Mouse (Mus musculus) adrenal gland, adult (tissue): ENCODE data around the gene Anapc16.

Experiments
- DNase-seq, 2 experiments: peaks; one replicate each; pipeline ENCODE4 v3.0.0; 2022 to 2023; ENCODE audit warnings: low spot score in 1 of 2; ENCODE audit not compliant: inconsistent age in 2 of 2

Anapc16 gene

DNA sequence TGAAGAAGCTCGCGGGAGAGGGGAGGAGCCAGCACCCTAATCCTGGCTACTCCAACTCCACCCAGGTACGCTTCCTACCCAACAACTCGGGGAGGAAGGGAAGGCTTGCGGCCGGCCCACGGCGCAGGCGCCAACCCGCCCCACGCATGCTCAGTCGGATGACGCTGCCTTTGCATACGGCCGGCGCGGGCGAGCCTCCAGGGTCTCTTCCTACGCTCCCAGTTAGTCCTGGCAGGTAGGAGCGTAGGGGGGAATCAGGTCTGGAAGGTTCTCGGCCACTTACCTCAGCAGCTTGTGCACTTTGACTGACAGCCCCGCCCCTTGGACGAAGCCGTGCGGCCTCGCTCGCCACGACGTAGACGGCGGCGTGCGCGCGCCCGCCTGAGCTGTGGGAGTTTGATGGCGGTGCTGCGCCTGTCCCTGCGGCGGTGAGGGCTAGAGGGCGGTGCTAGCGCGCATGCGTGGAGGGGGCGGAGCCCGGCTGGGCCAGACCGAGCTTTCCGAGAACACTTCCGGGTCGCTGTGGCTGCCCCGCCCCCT lies at the start of gene Anapc16, which contains the start of gene Ascc1:
Gene Anapc16 (minus strand): TSS at position 463 of the 540 bp plus-strand sequence.
Gene Ascc1 (plus strand): TSS at position 133 of the 540 bp plus-strand sequence.
- peak; percentile 98 to 99 for DNase-seq

DNA sequence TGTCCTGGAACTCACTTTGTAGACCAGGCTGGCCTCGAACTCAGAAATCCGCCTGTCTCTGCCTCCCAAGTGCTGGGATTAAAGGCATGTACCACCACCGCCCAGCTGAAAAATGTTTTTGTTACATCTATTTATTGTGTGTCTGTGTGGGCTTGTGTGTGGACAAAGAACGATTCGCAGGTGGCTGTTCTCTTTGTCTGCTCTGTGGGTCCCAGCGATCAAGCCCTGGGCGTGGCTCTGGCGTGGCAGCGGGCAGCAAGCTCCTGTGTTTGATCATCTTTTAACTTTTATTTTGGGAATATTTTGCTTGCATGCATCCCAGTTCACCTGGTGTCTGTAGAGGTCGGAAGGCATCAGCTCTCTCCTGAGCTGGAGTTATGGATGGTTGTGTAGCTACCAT lies 47.6 kb upstream of the Anapc16 start:
- DNase-seq: no peak

DNA sequence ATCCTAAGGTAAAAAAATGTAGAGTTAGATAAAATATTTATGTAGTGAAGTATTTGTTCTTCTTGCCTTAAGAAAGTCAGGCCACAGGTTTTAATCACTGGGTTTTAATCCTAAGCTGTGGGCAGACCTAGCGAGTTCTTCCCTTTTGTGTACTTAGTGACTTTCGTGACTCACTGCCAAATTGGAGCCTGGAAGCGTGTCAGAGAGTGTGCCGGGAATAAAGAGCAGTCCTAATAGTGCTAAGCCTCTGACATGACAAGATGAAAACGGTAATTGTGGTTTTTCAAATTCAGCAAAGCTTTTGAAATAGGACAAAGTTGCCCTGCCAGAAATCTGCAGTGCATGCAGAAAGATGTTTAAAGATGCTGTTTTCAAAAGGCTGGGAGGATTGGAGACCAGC lies 43.8 kb upstream of the Anapc16 start:
- no peak for DNase-seq

DNA sequence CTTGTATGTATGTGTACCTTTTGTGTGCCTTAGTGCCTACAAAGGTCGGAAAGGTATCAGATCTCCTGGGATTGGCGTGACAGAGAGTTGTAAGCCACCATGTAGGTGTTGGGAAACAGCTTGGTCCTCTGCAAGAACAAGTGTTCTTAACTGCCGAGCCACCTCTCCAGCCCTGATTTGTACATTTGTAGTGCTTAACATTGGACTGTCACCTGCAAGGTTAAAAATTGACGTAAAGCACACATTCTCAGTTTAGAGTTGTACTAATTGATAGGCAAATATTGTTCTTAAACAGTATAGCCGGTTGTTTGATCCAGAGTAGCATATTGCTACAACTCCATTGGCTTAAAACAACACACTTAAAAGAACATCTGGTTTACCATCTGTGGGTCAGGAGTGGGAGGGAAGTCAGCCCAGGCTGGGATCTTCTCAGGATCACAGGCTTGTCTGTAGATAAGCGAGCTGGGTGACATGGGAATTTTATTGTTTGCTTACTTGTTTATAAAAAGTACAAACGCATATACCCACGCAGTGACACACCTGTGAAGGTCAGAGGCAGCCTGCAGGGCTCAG lies 39.5 kb upstream of the Anapc16 start:
- DNase-seq: no peak

DNA sequence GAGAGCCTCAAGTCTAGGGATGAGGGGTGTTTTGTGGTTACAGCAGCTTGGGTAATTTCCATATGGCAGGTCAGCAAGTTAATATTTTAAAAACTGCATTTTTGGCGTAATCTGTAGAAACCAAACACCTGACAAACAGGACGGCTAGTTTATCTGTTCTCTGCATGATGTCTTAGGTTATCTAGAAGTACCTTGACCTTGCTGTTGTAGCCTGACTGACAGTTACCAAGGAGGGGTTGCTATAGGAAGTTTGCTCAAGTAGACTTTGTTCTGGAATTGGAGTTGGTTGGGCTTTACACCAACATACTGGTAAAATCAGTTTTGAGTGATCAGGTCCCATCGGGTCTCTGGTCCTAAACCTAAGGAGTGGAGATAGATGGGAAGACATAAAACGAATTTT lies 32.8 kb upstream of the Anapc16 start:
- no peak for DNase-seq

DNA sequence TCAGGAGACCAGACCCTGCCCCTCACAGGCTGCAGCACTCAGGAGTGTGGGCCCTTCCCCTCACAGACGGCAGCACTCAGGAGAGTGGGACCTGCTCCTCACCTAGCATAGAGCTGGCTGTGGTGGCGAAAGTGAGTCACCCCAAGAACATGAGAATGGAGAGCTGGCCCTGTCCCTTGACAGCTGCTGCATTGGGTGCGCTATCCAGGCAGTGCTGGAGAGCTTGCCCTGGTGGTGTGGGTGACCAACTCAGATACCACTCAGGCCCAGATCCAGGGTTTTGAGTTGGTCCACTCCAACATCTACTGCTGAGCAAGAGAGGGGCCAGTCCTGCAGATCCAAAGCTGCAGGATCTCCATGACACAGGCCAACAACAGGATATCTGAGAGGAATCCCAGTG lies 31.7 kb upstream of the Anapc16 start:
- DNase-seq: peak; percentile 58 to 70

DNA sequence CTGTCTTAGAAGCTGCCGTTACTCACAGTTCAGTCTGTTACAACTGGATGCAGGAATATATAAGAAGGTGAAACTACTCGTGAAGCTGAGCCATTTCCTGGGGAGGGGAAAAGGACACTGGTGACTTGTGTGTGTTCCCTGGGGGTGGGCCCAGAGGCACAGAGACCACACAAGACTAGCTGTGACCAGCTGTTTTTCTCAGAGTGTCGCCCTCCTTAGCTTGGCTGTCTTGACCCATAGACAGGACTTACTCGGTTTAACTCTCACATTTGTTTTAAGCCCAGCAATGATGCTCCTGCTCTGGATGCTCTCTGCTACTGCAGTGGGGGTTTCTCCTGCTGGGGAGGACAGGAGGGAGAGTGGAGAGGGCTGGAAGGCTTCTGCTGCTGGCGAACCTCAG lies 30.1 kb upstream of the Anapc16 start:
- DNase-seq: no peak

DNA sequence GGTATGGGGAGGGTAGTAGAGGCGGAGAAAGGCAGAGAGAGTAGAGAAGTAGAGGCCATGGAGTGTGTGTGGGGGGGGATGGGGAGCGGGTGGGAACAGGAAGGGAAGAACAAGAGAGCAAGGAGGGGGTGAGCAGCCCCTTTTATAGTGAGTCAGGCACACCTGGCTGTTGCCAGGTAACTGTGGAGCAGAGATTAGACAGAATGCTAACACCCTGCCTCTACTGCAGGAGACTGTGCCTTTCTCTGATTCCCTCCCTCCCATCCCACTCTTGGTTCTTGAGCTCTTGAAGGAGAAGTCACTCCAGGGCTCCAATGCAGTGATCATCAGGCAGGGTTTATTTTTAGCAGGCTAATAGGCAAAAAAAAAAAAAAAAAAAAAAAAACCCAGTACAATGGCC lies 29.7 kb upstream of the Anapc16 start:
- no peak for DNase-seq

DNA sequence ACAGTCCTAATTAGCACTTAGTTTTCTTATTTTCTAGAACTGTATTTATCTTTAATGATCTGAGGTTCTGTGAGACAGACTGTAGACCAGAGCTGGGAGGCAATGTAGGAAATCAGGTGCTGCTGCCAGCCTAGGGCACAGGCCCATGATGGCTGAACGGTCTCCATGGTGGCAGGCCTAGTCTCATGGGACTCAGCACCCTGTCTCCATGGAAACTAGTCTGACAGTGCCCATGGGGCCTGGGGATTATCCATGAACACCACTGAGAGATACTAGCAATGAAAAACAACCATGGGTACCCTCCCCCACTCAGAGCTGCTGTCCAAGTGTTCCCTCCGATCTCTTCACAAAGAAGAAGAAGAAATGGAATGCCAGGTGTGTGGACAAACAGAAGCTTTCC lies 29.1 kb upstream of the Anapc16 start:
- DNase-seq: no peak

DNA sequence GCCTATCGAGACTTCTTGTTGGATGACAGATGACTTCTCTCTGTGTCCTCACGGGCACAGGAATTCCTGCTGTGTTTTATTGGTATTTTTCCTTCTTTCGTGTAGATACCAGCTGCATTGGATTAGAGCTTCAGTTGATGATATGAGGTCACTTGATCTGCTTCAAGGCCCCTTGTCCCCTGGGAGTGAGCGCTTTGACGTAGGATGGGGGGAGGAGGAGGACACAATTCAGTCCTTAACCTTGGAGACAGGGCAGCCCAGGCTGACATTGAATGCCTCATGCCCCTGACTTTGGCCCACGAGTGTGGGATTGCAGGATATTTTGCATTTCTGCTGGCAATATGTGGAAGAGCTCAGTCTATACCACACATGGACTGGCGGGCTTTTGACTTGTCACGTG lies 28.6 kb upstream of the Anapc16 start:
- peak; percentile 50 to 77 for DNase-seq

DNA sequence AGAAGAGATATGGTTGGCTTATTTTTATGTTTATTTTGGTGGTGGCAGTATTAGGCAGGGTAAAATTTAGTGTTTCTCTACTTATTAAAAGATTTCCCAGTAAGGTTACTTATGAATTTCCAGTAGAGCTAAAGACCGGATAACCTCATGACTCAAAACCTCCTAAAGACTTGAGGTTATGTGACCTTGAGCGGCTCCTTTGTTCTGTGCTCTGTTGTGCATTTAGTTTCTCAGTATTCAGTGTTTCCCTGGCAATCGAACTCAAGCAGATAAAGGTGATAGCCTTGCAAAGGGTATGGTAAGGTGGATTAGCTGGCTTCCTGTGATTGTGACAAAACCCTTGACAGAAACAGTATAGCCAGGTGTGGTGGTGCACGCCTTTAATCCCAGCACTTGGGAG lies 26.5 kb upstream of the Anapc16 start:
- peak in 1 of 2 experiments; percentile 55 for DNase-seq

DNA sequence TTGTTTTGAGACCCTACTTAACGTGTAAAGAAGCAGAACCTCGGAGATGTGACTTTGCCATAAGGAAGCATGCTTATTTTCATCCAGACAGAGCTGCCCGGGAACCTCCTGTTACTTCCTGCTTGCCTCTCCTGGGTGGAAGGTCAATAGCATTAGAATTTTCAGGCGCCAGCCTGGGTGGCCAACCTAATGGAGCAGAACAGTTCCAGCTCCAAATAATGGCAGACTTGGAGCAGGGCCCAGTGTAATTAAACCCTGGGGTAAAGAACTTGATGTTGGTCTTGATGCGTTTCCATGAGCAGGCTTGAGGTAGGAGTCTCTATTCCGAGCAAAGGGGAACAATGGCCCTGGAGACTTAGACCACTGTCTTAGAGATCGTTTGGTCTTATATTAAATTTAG lies 26.0 kb upstream of the Anapc16 start:
- DNase-seq: peak in 1 of 2 experiments; percentile 63

DNA sequence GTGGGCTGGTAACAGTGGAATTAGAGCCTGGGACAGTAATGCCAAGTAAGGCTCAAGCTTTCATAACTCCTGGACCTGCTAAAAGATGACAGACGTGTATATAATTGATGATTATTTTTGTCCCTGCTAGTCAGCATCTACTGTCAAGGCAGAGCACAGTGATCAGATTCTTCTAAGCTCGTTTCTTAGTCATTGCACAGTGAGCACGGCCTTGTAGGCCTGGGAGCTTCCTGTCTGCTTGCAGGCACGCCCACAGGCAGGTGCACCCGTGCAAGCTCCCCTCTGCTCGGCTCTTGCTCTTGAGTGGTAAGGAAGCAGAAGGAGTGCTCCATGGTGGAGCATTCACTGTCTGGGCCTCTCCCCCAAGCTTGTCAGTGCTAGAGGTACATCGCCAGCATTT lies 25.2 kb upstream of the Anapc16 start:
- peak in 1 of 2 experiments; percentile 59 for DNase-seq

DNA sequence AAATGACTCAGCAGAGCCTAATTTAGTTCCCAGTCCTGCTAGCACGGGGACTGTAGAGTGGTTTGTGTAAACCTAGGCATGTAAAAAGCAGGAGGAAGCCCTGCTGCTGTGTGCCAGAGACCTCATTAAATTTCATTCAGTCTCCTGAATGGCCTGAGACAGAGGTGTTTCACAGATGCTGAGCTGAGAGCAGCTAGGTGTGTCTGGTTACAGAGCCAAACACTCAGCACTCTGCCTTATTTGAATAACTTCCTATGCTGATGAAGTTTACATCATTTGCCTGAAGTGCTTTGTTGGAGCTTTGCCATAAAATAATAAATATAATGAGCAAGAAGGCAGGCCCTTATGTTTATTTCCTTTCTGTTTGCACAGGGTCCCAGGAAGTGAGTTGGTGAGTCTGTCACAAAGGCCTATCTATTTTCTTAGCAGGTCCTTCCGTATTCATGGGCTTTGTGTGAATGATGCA lies 24.7 kb upstream of the Anapc16 start:
- DNase-seq: no peak

DNA sequence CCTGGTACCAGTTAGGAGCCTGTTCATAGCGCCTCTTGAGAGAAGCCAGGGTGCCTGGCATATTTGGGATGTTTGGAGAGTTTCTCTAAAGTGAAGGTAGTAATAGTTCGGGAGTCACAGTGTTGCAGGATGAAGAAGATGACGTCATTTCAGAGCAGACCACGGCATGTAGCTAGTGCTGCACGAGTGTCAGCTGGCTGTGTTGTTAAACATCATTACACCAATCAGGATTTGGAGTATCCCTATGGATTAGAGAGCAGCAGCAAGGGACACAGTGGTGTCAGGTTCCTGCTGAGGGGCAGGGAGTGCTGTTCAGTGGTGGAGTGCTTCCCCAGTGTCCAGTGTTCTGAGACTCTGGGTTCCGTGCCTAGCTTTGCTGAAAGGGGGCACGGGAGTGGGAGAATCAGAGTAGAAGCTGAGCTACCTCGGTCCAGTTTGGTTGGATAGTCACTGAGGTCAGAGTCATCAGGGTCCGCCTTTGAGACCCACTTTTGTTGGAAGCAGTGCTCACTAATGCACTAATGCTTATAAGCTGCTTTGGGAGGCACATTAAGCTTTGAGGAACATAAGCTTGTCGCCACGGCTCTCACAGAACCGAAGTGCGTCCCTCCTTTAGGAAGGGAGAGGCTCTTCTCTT lies 23.9 kb upstream of the Anapc16 start:
- DNase-seq: no peak

DNA sequence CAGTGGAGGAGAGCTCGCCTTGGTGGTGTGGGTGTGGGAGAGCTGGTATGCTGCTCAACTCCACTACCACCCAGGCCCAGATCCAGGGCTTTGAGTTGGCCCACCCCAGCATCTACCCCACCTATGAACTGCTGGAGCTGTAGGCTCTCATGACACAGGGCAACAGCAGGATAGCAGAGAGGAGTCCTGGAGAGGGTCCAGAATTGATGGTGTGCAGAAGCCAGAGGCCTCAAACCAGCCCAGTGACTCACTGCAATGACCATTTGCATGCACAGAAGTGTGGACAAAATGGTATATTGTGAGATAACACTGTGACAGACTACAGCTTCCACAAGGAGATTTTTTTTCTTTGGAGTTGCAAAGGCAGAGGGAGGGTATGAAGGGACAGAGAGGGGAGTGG lies 20.8 kb upstream of the Anapc16 start:
- DNase-seq: no peak

DNA sequence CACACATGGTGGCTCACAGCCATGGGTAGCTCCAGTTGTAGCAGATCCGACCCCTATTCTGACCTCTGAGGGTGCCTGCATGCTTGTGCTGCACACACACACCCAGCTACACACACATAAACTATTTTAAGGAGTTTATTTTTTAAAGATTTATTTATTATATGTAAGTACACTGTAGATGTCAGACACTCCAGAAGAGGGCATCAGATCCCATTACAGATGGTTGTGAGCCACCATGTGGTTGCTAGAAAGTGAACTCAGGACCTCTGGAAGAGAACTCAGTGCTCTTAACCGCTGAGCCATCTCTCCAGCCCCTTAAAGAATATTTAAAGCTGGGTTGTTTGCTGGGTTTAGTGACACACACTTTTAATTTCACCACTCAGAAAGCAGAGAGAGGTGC lies 16.4 kb upstream of the Anapc16 start:
- no peak for DNase-seq

DNA sequence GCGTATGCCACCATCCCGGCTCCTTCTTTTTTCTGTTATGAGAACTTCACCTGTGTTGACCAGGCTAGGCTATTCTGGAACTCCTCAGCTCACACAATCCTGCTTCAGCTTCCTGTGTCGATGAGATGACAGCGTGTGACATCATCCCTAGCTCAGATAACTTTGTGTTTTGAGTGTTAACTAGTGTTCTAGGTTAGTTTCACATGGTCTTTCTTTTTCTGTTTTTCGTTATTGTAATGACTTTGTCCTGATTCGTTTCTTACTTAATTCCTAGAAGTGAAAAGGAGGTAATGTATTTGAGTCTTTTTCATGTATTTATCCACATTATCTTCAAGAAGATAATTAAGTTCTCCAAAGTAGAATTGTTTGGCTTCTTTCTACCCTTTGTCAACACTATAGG lies 13.3 kb upstream of the Anapc16 start:
- DNase-seq: no peak

DNA sequence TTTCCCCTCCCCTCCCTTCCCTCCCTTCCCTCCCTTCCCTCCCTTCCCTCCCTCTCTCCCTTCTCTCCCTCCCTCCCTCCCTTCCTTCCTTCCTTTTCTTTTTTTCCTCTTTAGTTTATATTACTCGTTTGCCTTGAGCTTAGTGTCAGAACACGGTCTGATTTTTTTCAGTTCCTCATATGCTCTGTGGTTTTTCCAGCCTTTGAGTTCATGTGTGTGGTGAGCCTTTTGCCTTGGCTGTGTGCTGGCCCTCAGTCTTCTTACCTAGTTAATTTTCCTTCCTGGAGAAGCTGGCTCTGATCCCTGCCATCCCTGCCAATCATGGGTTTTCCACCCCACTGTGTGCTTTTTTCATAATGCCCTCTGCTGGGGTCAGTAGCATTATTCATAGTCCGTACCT lies 6.2 kb upstream of the Anapc16 start:
- no peak for DNase-seq

DNA sequence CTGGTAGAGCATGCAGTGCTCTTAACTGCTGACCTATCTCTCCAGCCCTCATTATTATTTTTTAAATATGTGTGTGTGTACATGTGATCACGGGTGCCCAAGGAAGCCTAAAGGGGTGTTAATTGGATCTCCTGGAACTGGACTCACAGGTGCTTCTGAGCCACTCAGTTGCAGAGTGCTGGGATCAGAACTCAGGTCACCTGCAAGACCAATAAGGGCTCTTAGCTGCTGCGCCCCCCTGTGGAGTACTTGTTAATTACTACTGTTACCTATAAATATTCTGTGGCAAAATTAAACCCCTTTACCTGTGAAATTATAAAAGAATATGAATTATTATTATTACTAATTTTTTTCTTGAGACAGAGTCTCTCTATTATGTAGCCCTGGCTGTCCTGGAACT lies 2.3 kb upstream of the Anapc16 start:
- peak in 1 of 2 experiments; percentile 79 for DNase-seq

DNA sequence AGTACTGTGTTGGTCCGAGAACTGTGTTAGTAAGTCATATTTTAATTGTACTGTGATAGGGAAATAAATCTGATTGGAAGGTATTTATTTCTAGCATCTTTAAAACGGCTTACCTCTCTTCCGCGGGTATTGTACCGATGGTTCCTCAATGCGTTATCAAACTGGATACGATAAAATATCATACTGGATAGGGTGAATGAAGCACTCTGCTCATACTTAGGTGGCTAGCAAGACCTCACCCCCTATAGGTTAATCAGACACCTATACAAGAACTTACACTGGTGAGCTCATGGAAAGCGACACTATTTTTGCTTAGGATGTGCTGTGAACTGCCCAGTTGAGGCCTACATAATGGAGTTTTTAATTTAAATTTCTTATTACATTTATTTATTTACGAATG lies 912 bp upstream of the Anapc16 start:
- DNase-seq: no peak

DNA sequence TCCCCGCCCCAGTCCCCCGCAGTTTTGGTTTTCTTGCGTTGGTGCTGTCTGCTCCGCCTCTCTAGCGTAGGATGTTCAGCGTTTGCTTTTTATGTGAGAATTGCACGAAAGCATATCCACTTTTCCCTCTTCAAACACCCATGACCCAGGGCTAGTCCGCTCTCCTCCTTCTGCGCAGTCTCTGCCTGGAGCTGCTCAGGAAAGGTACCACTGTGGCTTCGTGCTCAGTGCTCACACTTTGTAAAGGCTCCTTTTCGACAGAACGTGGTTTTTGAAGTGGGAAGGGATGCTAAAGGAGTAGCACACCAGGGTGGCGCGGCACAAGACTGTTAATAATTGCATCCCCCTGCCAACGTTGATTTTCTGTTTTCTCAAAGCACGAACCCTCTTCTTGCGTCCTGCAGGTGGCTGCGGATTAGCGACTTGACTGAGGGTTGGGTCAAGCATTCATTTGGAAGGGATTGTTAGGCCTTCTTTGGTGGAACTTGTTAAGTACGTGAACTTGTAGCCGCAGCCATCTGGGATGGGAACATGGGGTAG lies 348 bp upstream of the Anapc16 start:
- no peak for DNase-seq
